In genomic region chr6:88841514-88841780, GRCm38 (mm10) we compare ENCODE assay signal across 8 mouse cellular contexts. TPM values are rescaled to one million over a fixed set of nuclear protein-coding genes. Genes with fewer than 3 reads are reported as not detected.
A peak's percentile ranks its signal among the peaks of the same experiment; 100 is the strongest.
DNase-seq lines count a peak whose midpoint lies in the region; ATAC-seq and TF ChIP-seq lines count a peak whose summit lies in the region.

No protein-coding gene starts in this region.

- peak overlapping the region; percentile 82 for H3K4me2 ChIP-seq in kidney, embryonic 15.5 days
- peak overlapping the region; percentile 80 for H3K4me2 ChIP-seq in hindbrain, embryonic 14.5 days (replicated peaks)
- peak overlapping the region; percentile 91 for H3K4me2 ChIP-seq in midbrain, embryonic 15.5 days

- peaks cover 19% of the 10 kb centered on the region for H3K4me1 ChIP-seq in kidney, embryonic 15.5 days
- no peaks in the 10 kb centered on the region for H3K4me1 ChIP-seq in cortical plate, adult 2 months (ENCODE audit: control insufficient read depth, insufficient read depth, low read length)
- peaks cover 11% of the 10 kb centered on the region for H3K4me1 ChIP-seq in hindbrain, embryonic 14.5 days (replicated peaks; ENCODE audit: control insufficient read depth, insufficient read depth, low read length)
- H3K4me1 ChIP-seq in midbrain, embryonic 15.5 days = peaks cover 24% of the 10 kb centered on the region

- H3K36me3 ChIP-seq in kidney, embryonic 15.5 days = peaks cover 31% of the 10 kb centered on the region
- peaks cover 62% of the 10 kb centered on the region for H3K36me3 ChIP-seq in hindbrain, embryonic 14.5 days (replicated peaks; ENCODE audit: control insufficient read depth, insufficient read depth)
- peaks cover 30% of the 10 kb centered on the region for H3K36me3 ChIP-seq in midbrain, embryonic 15.5 days (replicated peaks)

- H3K4me3 ChIP-seq in kidney, embryonic 15.5 days (replicated peaks) = peak overlapping the region; percentile 95
- H3K4me3 ChIP-seq in cortical plate, adult 2 months (ENCODE audit: insufficient read depth, low read length) = peak overlapping the region; percentile 91
- peak overlapping the region; percentile 77 for H3K4me3 ChIP-seq in hindbrain, embryonic 14.5 days (replicated peaks; ENCODE audit: low read length)
- peak overlapping the region; percentile 92 for H3K4me3 ChIP-seq in midbrain, embryonic 15.5 days

- no peak for TF ChIP-seq POLR2A in cortical plate, adult 2 months (IDR thresholded peaks at IDR 0.05; ENCODE audit: extremely low read depth, insufficient read depth, low read length)

- no peak; the same call in 1 of the 2 replicates for ATAC-seq in kidney, embryonic 15.5 days (replicated peaks; ENCODE audit: low FRiP score)
- no peak; the same call in 1 of the 2 replicates for ATAC-seq in hindbrain, embryonic 14.5 days (ENCODE audit: low FRiP score)
- peak; percentile 50; the same call in 1 of the 2 replicates for ATAC-seq in midbrain, embryonic 15.5 days (replicated peaks)

- peak overlapping the region; percentile 81 for H3K9ac ChIP-seq in kidney, embryonic 15.5 days
- peak overlapping the region; percentile 84 for H3K9ac ChIP-seq in hindbrain, embryonic 14.5 days
- H3K9ac ChIP-seq in midbrain, embryonic 15.5 days = peak overlapping the region; percentile 84

- WGBS in kidney, embryonic 15.5 days = under 1% methylated on average over 22 of the region's 22 CpGs
- under 1% methylated on average over 22 of the region's 22 CpGs for WGBS in hindbrain, embryonic 14.5 days
- 1% methylated on average over 22 of the region's 22 CpGs for WGBS in midbrain, embryonic 15.5 days

- H3K27me3 ChIP-seq in kidney, embryonic 15.5 days = no peaks in the 10 kb centered on the region
- no peaks in the 10 kb centered on the region for H3K27me3 ChIP-seq in hindbrain, embryonic 14.5 days (ENCODE audit: control insufficient read depth, insufficient read depth, low read length)
- no peaks in the 10 kb centered on the region for H3K27me3 ChIP-seq in midbrain, embryonic 15.5 days (replicated peaks)

- TF ChIP-seq CTCF in cortical plate, adult 2 months (IDR thresholded peaks at IDR 0.05; ENCODE audit: extremely low read depth, insufficient read depth, low read length) = no peak

- no peak for DNase-seq in kidney, adult 11 months
- DNase-seq in hindbrain, embryonic 14.5 days (ENCODE audit: low spot score) = no peak
- no peak for DNase-seq in Muller cell, postnatal 12 days (ENCODE audit: inconsistent ontology term)
- DNase-seq in ovary, postnatal 10 days (ENCODE audit: low spot score) = no peak
- DNase-seq in yolk sac, embryonic 10.5 days (ENCODE audit: low spot score) = no peak

- H3K27ac ChIP-seq in kidney, embryonic 15.5 days = peak overlapping the region; percentile 93
- peak overlapping the region; percentile 74 for H3K27ac ChIP-seq in cortical plate, adult 2 months (ENCODE audit: insufficient read depth, low read length)
- peak overlapping the region; percentile 84 for H3K27ac ChIP-seq in hindbrain, embryonic 14.5 days
- H3K27ac ChIP-seq in midbrain, embryonic 15.5 days = peak overlapping the region; percentile 85

- no peaks in the 10 kb centered on the region for H3K9me3 ChIP-seq in kidney, embryonic 15.5 days (replicated peaks)
- H3K9me3 ChIP-seq in hindbrain, embryonic 14.5 days (ENCODE audit: control insufficient read depth, low read length) = no peaks in the 10 kb centered on the region
- no peaks in the 10 kb centered on the region for H3K9me3 ChIP-seq in midbrain, embryonic 15.5 days

RNA-seq across cellular contexts. Expression of gene Abtb1, which starts 0.3 kb away (rescaled TPM):
- polyA plus RNA-seq in kidney, embryonic 15.5 days (2015; fragmentation: Nextera tagmentation; extraction: Ambion mirVana) = 32.4 and 35.4 TPM in 2 replicates
- 88.0 and 90.6 TPM in 2 replicates for polyA plus RNA-seq in cortical plate, adult 2 months (2012; rRNA removed)
- polyA plus RNA-seq in hindbrain, embryonic 14.5 days (2014; fragmentation: Nextera tagmentation; extraction: Ambion mirVana) = 28.1 and 33.8 TPM in 2 replicates
- 40.4 and 42.5 TPM in 2 replicates for polyA plus RNA-seq in midbrain, embryonic 15.5 days (2015; fragmentation: Nextera tagmentation; extraction: Ambion mirVana)

RNA-seq across cellular contexts. Expression of gene Podxl2, which starts 33.4 kb away (rescaled TPM):
- 43.2 and 55.0 TPM in 2 replicates for polyA plus RNA-seq in kidney, embryonic 15.5 days (2015; fragmentation: Nextera tagmentation; extraction: Ambion mirVana)
- polyA plus RNA-seq in cortical plate, adult 2 months (2012; rRNA removed) = 381 and 408 TPM in 2 replicates
- polyA plus RNA-seq in hindbrain, embryonic 14.5 days (2014; fragmentation: Nextera tagmentation; extraction: Ambion mirVana) = 525 and 527 TPM in 2 replicates
- 697 and 723 TPM in 2 replicates for polyA plus RNA-seq in midbrain, embryonic 15.5 days (2015; fragmentation: Nextera tagmentation; extraction: Ambion mirVana)

RNA-seq across cellular contexts. Expression of gene Mcm2, which starts 57.1 kb away (rescaled TPM):
- polyA plus RNA-seq in kidney, embryonic 15.5 days (2015; fragmentation: Nextera tagmentation; extraction: Ambion mirVana) = 145 and 158 TPM in 2 replicates
- polyA plus RNA-seq in cortical plate, adult 2 months (2012; rRNA removed) = 4.4 TPM in 2 replicates
- polyA plus RNA-seq in hindbrain, embryonic 14.5 days (2014; fragmentation: Nextera tagmentation; extraction: Ambion mirVana) = 27.0 and 30.2 TPM in 2 replicates
- 24.7 and 28.8 TPM in 2 replicates for polyA plus RNA-seq in midbrain, embryonic 15.5 days (2015; fragmentation: Nextera tagmentation; extraction: Ambion mirVana)
